Mouse (Mus musculus) olfactory bulb, adult 2 months (tissue): ENCODE measurements around the gene Gm10203.

Source experiments
- CTCF ChIP-seq: fragments of 200-500 bp; IDR thresholded peaks from 2 replicates; pipeline ENCODE4 v1.5.1; 2012; ENCODE audit warnings: low read depth, mild to moderate bottlenecking, low read length, moderate library complexity; ENCODE audit not compliant: insufficient read depth
- POLR2A ChIP-seq: fragments of 200-500 bp; IDR thresholded peaks from 2 replicates; pipeline ENCODE4 v1.6.1; 2012; ENCODE audit warnings: mild to moderate bottlenecking, low read depth, low read length, moderate library complexity; ENCODE audit not compliant: insufficient read depth

DNA sequence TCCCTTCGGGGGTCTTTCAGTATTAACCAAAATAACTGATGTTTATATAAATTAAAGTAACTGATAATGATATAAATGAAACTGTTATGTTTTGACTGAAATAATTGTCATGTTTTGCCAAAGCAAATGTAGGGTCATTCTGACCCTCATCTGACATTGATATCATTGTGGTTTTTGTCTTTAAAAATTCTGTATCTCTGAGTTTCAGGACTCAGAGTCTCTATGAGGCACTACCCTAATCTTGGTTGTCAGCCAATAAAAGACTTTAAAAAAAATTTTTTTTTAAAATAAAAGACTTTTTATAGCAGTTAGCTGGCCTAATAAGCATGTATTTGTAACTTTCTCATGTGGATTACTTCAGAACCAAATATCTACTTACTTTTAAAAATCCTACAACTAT lies 37.7 kb downstream of the Gm10203 start:
- TF ChIP-seq CTCF (no peak), POLR2A (no peak)
